Mouse (Mus musculus) frontal cortex, adult 2 months (tissue): ENCODE measurements at regions not wholly inside any gene's neighbourhood (a gene's known extent, or its start where the extent isn't known, plus 50 kb on each side); places are given as distances from the start of the nearest gene placed in this dataset.
"Not testable (repeated sequence)": the region's sequence is repeated elsewhere in the genome, so short reads cannot be mapped to it uniquely, and the experiment has no call there.

Source experiments
- DNase-seq, 2 experiments: peaks; one replicate each; pipeline ENCODE4 v3.0.0; 2022; ENCODE audit warnings: low spot score in 1 of 2; ENCODE audit errors: extremely low spot score in 1 of 2

DNA sequence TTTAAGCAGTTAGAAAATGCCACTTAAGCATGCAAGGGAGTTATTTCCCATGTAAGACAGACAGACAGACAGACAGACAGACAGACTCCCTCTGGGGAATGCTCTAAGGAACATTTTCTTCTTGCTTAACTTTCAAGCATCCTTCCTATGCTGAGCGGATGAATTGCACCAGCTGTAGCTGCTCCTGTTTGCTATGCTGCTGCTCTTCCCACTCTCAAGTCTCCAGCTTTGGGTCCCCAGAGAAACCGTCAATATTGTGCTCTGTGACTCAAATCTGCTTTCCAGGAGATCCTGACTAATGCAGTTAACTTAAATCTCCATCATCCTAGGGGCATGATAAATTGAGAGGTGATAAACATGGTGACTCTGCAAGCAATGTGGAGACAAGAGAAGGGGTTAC, 918.5 kb downstream of the Defb40 start:
- peak in 1 of 2 experiments; percentile 11 for DNase-seq

DNA sequence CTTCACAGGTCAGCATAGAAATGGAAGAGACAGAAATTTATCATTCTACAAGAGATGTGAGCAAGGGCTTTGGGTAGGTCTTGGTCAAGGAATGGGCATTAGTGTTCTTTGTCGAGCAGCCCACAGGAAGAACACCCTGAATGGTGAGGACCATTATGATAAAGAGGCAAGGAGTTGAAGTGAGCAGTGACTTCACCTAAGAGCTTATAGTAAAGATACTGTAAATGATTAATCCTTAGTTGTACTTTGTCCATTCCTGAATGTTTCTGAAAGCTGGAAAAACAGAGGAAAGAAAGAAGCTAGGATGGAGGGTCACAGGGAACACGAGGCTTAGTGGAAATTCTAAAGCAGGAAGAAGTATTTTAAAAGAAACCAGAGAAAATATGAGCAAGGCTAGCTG, 956.9 kb downstream of the Defb40 start:
- DNase-seq = no peak

DNA sequence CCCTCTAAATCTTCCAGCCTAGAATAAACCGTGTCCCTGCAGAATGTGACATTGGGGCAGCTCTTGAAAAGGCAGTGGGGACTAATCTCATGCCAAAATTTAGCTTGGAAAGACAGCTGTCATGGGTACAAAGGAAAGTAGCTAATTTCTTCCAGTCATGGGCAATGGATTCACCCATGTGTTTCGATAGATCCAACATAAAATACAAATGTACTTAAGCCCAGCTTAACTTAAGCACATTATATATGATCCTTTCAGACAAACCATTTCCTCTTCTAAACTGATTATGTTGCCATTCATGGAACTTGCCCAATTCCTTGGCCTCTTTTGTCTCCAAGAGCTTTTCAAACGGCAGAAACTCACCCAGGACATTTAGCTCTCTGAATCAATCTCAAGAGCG, 970.5 kb downstream of the Defb40 start:
- no peak for DNase-seq

DNA sequence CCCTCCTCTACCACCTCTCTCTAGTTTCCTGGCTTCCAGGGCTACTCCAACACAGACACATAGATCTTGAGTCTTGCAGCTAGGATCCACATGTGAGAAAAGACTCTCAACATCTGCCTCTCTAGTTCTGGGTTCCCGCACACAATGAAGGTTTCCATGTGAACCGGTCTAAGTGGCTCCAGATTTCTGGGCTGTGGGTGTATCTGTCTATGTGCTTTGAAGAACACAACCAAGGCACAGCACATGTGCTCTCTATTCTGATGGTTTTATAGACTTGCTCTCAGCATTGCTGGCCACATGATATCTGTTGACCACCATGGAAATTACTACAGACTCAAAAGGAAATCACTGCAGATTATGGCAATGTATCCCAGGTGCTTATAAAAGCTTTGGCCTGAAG, 972.4 kb downstream of the Defb40 start:
- no peak for DNase-seq

DNA sequence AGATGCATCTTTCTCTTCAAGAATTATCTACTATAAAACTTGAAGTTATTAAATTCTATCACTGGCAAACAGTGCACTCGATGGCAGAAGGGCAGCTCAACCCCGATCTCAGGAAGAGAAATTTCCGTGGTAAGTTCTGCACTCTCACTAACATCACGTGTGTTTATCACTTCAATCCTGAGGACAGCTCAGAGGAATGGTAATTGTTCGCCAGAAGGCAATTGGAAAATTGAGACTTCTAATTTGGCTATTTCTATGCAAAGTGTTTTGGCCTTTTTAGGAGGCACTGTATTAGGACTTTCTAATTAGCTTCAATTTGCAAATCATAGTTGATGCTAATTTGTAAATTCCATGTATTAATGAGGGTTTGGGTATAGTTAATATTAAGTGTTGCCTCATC, 977.3 kb downstream of the Defb40 start:
- no peak for DNase-seq

DNA sequence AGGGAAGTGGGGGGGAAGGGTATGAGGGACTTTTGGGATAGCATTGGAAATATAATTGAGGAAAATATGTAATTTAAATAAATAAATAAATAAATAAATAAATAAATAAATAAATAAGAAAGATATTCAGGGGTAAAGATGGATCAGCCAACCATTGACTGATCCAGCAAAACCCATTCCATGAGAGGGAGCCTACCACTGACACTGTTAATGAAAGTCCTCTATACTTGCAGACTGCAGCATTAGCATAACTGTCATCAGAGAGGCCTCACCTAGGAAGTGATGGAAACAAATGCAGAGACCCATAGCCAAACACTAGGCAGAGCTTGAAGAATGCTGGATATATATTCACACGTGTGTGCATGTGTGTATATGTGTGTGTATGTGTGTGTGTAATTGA, 993.3 kb downstream of the Defb40 start:
- no peak for DNase-seq

DNA sequence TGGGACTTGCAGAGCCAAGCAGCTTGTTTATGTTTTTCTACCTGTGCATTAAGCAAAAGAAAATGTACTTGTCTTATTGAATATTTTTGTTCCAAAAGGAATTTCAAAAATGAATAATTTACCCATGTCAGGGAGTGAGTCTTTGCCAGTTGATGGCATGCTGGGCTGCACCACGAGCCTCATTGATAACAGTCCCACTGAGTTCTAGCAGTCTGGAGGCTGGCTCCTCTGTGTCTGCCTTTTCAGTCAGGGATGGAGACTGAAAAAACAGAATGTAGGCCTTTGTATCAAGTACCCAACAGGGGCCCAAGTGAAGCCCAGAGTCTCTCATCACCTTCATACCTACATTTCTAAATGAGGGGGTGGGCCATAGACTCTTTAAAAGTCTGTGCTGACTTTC, 1029.2 kb downstream of the Defb40 start:
- DNase-seq = no peak

DNA sequence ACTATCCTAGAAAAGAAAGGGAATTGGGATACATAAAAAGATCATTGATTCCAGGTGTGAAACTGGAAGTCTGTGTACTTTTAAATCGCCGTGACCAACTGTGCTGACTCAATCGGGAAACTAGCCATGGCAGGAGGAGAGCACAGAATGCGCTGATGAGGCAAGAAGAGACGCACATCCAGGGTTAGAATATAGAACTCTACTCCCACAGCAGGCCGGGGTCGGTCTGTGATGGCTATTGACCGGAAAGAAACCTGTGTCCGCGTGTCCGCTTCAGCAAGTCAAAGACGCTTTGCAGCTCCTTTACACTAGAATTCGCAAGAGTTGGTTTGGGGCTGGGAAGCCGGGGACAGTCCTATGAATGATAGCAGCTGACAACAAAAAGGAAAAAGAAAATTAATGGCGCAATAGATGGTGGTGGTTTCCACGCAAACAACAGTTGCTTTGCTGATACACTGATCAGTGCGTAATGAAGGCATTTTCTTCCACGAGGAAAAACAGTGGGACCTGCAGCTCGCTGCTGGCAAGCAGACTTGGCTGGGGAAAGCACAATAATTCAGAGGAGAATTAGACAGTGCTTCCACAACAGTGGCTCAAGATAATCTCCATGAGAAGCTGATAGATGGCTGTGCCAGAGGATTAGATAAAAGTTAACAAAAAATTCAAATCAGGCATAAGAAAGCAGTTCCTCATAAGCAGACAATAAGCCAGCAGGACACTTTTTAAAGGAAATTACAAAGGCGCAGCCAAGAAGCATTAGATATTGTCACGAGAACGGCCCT, 1029.8 kb downstream of the Defb40 start:
- no peak for DNase-seq

DNA sequence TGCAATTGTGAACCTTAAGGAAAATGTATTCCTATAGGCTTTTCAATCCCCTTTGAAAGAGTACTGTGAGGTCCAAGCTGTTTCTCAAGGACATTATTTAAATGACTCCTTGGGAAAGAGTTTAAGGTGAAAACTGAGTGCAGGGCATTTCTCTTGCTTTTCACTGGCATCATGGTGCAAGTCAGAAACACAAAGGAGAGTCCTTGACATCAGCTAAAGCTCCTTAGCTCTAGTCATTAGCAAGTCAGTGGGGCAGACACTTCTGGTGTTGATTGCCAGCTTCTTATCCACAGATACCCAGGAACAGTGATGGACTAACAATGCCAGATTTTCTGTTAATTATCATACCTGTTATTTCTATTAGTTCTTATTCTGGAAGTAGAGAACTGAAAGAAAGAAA, 1043.4 kb downstream of the Defb40 start:
- no peak for DNase-seq

DNA sequence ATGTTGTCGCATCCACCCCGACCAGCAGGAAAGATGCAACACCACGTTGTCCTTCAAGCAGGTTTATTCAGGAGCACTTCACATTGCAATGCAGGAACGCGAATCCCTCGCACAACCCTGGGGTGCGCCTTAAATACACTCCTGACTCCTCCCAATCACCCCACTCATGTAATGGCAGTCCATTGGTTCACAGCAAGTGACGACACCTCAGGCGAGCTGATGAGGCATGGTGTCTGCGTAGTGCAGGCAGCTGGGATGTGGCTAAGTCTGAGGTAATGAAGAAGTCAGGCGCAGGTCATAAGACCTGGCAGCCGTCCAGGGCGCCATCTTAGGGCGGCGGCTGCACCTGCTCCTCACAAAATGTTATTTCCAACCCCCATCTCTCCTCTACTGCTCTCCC, 1068.7 kb downstream of the Defb40 start:
- no peak for DNase-seq

DNA sequence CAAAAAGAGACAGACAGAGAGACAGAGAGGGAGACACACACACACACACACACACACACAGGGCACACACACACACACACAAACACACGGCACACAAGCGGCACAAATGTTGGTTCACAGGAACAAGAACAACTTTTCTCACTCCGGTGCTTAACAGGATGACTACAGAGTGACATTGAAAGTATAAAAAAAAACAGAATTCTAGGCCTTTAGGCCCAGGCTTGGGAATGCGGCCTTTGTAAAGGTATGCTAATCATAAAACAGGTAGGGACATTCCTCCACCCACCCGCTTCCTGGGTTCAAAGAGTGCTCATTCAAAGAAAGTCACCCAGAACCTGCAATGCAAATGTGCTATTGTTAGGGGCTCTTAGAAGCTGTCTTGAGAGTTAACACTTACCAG, 1089.5 kb downstream of the Defb40 start:
- DNase-seq = not testable (repeated sequence)

DNA sequence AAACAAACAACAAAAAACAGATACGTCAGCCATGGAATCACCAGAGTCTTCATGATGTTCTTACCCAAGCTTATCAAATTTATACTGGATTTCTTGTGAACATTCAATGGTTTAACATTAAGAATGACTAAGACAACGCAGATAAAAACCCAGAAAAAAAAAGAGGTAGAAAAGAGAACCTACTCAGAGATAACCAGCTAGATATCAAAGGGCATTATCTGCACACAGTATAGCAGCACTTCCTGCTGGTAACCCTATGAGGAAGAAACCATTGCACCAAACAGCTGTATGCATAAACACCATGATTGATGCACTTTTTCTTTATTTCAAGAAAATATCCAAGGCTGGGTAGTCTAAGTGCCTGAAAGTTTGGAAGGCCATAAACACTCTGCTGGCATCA, 1114.7 kb downstream of the Defb40 start:
- DNase-seq = no peak
